Mouse (Mus musculus) gastrocnemius, postnatal 4 days (tissue): Measurements from ENCODE around the gene Prkce. TPM values are rescaled to one million over a fixed set of nuclear protein-coding genes. Genes with fewer than 3 reads are reported as not detected.

Source experiments
- DNase-seq, 2 experiments: peaks; one replicate each; pipeline ENCODE4 v3.0.0; 2021 to 2022; ENCODE audit warnings: low spot score in 2 of 2, mixed read lengths in 2 of 2
- total RNA-seq, 2 experiments: library from RNA; stranded (reverse); gene quantifications; 2 replicates each; pipeline ENCODE4 v1.2.3; 2021

The Prkce gene
- total RNA-seq, 2 experiments from 2014 or later, result 12.3 to 13.0 TPM

GRCm38 (mm10) chr17:86358388-86358787, 190.8 kb downstream of the Prkce start:
- DNase-seq, result no peak

- no peak for DNase-seq
Measured at GRCm38 (mm10) chr17:86358847-86359246, 191.3 kb downstream of the Prkce start.

GRCm38 (mm10) chr17:86360849-86361248, 193.3 kb downstream of the Prkce start:
- no peak for DNase-seq

GRCm38 (mm10) chr17:86363356-86363755, 195.8 kb downstream of the Prkce start:
- DNase-seq, result no peak

- DNase-seq, result no peak
Measured at GRCm38 (mm10) chr17:86364349-86365075, 196.9 kb downstream of the Prkce start.

- no peak for DNase-seq
Measured at GRCm38 (mm10) chr17:86366919-86367318, 199.3 kb downstream of the Prkce start.

GRCm38 (mm10) chr17:86367676-86368075, 200.1 kb downstream of the Prkce start:
- no peak for DNase-seq

GRCm38 (mm10) chr17:86370106-86370742, 202.6 kb downstream of the Prkce start:
- no peak for DNase-seq

GRCm38 (mm10) chr17:86371101-86371561, 203.5 kb downstream of the Prkce start:
- DNase-seq, result peak; percentile 47 to 74

GRCm38 (mm10) chr17:86376389-86376788, 208.8 kb downstream of the Prkce start:
- no peak for DNase-seq

GRCm38 (mm10) chr17:86377863-86378262, 210.3 kb downstream of the Prkce start:
- no peak for DNase-seq

- no peak for DNase-seq
Measured at GRCm38 (mm10) chr17:86378611-86379010, 211.0 kb downstream of the Prkce start.

- DNase-seq, result no peak
Measured at GRCm38 (mm10) chr17:86379405-86380137, 212.0 kb downstream of the Prkce start.

- DNase-seq, result no peak
Measured at GRCm38 (mm10) chr17:86381464-86381863, 213.9 kb downstream of the Prkce start.

- DNase-seq, result no peak
Measured at GRCm38 (mm10) chr17:86382885-86383284, 215.3 kb downstream of the Prkce start.

GRCm38 (mm10) chr17:86383699-86384572, 216.4 kb downstream of the Prkce start:
- DNase-seq, result no peak

GRCm38 (mm10) chr17:86392475-86392874, 224.9 kb downstream of the Prkce start:
- DNase-seq, result no peak

- DNase-seq, result no peak
Measured at GRCm38 (mm10) chr17:86393191-86393590, 225.6 kb downstream of the Prkce start.

- no peak for DNase-seq
Measured at GRCm38 (mm10) chr17:86397097-86397496, 229.5 kb downstream of the Prkce start.

GRCm38 (mm10) chr17:86397647-86398046, 230.1 kb downstream of the Prkce start:
- DNase-seq, result no peak

GRCm38 (mm10) chr17:86398226-86398625, 230.6 kb downstream of the Prkce start:
- no peak for DNase-seq
